Mouse (Mus musculus) heart, embryonic 15.5 days (tissue): ENCODE measurements at regions not wholly inside any gene's neighbourhood (a gene's known extent, or its start where the extent isn't known, plus 50 kb on each side); places are given as distances from the start of the nearest gene placed in this dataset.
A peak's percentile ranks its signal among the peaks of the same experiment; 100 is the strongest.

Experiments used
- ATAC-seq: fragments of 200-750 bp; cut with Nextera tagmentation; replicated peaks from 2 replicates; pipeline ENCODE4 v1.8.0; 2017; ENCODE audit warnings: low read depth, moderate TSS enrichment; ENCODE audit not compliant: insufficient number of reproducible peaks, insufficient read depth, low FRiP score
- H3K27ac ChIP-seq: fragments of 300-500 bp; sonication (generic); 2 replicates; pipeline ENCODE4 v1.5.1; 2015; ENCODE audit warnings: mild to moderate bottlenecking, inconsistent platforms
- H3K27me3 ChIP-seq: fragments of 300-500 bp; sonication (generic); 2 replicates; pipeline ENCODE4 v1.6.1; 2015; ENCODE audit warnings: inconsistent platforms
- H3K36me3 ChIP-seq: fragments of 300-500 bp; sonication (generic); 2 replicates; pipeline ENCODE4 v1.6.1; 2015; ENCODE audit warnings: mild to moderate bottlenecking, inconsistent platforms
- H3K4me1 ChIP-seq: fragments of 300-500 bp; sonication (generic); replicated peaks from 2 replicates; pipeline ENCODE4 v1.6.1; 2015; ENCODE audit warnings: inconsistent platforms
- H3K4me2 ChIP-seq: fragments of 300-500 bp; sonication (generic); 2 replicates; pipeline ENCODE4 v1.6.1; 2015; ENCODE audit warnings: inconsistent platforms, mild to moderate bottlenecking, moderate library complexity
- H3K4me3 ChIP-seq: fragments of 300-500 bp; sonication (generic); 2 replicates; pipeline ENCODE4 v1.5.1; 2015; ENCODE audit warnings: mild to moderate bottlenecking, inconsistent platforms
- H3K9ac ChIP-seq: fragments of 300-500 bp; sonication (generic); 2 replicates; pipeline ENCODE4 v1.6.1; 2015; ENCODE audit warnings: mild to moderate bottlenecking, inconsistent platforms
- H3K9me3 ChIP-seq: fragments of 300-500 bp; sonication (generic); replicated peaks from 2 replicates; pipeline ENCODE4 v1.6.1; 2016; ENCODE audit warnings: inconsistent platforms
- WGBS: fragments of 180-500 bp; shearing (Covaris S2); methylation state at CpG from one replicate; pipeline ENCODE4 v1.1.7; 2015; ENCODE audit warnings: mixed read lengths; 5-methylcytosine and 5-hydroxymethylcytosine counted together

- no peak overlapping the region for H3K27ac ChIP-seq
- no peaks in the 10 kb centered on the region; the same call in 1 of the 2 replicates for H3K4me1 ChIP-seq
- 87% methylated on average over 5 of the region's 5 CpGs for WGBS
- H3K36me3 ChIP-seq = no peaks in the 10 kb centered on the region
- no peak overlapping the region for H3K4me2 ChIP-seq
- H3K9ac ChIP-seq = no peak overlapping the region
- H3K4me3 ChIP-seq = no peak overlapping the region
- H3K9me3 ChIP-seq = no peaks in the 10 kb centered on the region
- H3K27me3 ChIP-seq = no peaks in the 10 kb centered on the region
- ATAC-seq = no peak
These were observed 83.9 kb upstream of the Cnksr3 start for GRCm38 (mm10) chr10:7295921-7296320.

GRCm38 (mm10) chr10:7293203-7293602, 81.2 kb upstream of the Cnksr3 start:
- ATAC-seq = no peak
- H3K36me3 ChIP-seq = no peaks in the 10 kb centered on the region
- no peak overlapping the region for H3K27ac ChIP-seq
- H3K9ac ChIP-seq = no peak overlapping the region
- H3K9me3 ChIP-seq = no peaks in the 10 kb centered on the region
- H3K27me3 ChIP-seq = no peaks in the 10 kb centered on the region
- no peak overlapping the region for H3K4me3 ChIP-seq
- H3K4me1 ChIP-seq = peaks cover 10% of the 10 kb centered on the region
- WGBS = 68% methylated on average over 5 of the region's 5 CpGs
- no peak overlapping the region for H3K4me2 ChIP-seq

DNA sequence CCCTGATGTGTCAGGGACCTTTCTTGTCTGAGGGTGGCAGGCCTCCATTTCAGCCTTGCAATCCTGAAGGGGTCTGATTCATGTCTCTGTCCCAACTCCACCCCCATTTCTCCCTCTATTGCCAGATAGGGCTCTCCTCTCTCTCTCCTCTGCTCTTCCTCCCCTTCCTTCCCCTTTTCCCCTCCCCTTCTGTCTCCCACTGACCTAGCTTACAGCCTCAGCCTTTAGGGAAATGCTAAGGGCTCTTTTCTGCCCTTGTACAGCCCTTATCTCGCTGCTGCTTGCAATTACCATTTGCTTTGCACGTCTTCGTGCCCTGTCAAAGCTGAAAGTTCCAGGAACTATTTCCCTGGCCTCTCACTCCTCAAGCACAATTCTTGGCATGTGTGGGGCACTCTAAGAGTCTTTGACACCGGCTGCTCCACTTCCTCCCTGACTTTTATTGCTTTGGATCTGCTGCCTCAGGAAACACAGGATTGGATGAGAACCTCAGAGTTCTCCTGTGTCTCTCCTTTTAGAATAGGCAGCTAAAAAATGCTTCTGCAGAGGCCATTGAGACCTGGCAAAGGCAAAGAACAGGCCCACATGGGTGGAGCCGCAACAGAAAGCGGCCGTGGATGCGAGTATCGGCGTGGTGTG, 77.9 kb upstream of the Cnksr3 start:
- Histone ChIP-seq H3K4me1 (peaks cover 10% of the 10 kb centered on the region), H3K27ac (peak overlapping the region; percentile 53), H3K4me3 (no peak overlapping the region), H3K36me3 (no peaks in the 10 kb centered on the region), H3K27me3 (no peaks in the 10 kb centered on the region), H3K9me3 (no peaks in the 10 kb centered on the region), H3K9ac (no peak overlapping the region), H3K4me2 (no peak overlapping the region)
- 50% methylated on average over 10 of the region's 10 CpGs for WGBS
- peak; percentile 18; the same call in 1 of the 2 replicates for ATAC-seq

DNA sequence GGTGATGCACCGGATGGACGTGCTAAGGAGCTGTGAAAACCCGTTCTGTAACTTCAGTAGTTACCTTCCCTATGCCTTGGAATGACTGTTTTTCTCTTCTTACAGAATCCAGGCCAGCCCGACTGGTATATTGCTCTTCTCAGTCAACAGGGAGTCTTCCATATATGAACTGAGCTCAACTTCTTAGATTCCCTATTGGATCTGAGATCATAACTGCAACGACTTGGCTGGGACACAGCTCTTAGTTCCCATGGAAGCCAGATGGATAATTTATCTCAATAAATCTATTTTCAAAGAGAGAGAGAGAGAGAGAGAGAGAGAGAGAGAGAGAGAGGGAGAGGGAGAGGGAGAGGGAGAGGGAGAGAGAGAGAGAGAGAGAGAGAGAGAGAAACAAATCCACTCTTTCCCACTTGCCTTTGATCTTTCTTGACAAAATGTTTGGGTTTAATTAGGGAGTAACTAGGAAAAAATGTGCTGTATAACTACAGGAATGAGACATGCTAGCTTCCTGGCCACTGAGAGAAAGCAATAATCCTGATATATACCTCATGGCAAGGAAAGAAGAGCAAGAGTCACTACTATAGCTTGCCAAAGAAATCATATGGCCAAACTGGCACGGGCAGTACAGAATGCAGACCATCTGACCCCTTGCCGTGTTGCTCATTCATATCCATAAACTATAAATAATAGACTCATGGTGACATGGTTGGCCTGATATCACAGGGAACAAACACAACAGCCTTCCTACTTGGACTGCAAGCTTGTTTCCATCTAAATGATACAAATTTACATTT, 73.3 kb upstream of the Cnksr3 start:
- no peak for ATAC-seq
- Histone ChIP-seq H3K27me3 (no peaks in the 10 kb centered on the region), H3K9me3 (no peaks in the 10 kb centered on the region), H3K27ac (no peak overlapping the region), H3K4me2 (no peak overlapping the region), H3K4me1 (peaks cover 11% of the 10 kb centered on the region), H3K4me3 (no peak overlapping the region), H3K36me3 (no peaks in the 10 kb centered on the region), H3K9ac (no peak overlapping the region)
- 80% methylated on average over 7 of the region's 7 CpGs for WGBS

GRCm38 (mm10) chr10:7280429-7280828, 68.4 kb upstream of the Cnksr3 start:
- Histone ChIP-seq H3K4me1 (0 out of 2 replicates have a peak, but pooled peaks cover 2% of the 10 kb centered on the region), H3K27me3 (no peaks in the 10 kb centered on the region), H3K27ac (no peak overlapping the region), H3K9ac (no peak overlapping the region), H3K36me3 (no peaks in the 10 kb centered on the region), H3K4me2 (no peak overlapping the region), H3K9me3 (no peaks in the 10 kb centered on the region), H3K4me3 (no peak overlapping the region)
- no peak; the same call in 1 of the 2 replicates for ATAC-seq
- WGBS = 60% methylated on average over 2 of the region's 2 CpGs

DNA sequence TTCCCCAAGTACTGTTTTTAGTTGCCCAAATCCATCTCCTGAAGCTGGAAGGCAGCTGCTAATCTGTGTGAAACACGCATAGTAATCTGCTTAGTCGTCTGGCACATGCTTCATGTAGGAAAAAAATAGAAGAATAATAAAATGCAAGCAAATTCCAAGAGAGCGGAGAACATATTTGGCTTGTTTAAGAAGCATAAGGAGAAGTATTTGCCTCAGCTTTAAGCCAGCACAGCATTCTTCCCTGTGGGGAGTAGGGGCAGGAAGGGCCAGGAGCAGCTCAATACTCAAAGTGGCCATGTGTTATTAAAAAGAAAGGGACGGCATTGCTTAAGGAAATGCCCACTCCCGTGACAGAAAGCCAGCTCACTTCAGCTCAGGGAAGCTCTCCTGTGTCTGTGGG, 66.8 kb upstream of the Cnksr3 start:
- H3K27ac ChIP-seq = peak overlapping the region; percentile 48
- H3K36me3 ChIP-seq = no peaks in the 10 kb centered on the region
- no peaks in the 10 kb centered on the region for H3K27me3 ChIP-seq
- H3K9ac ChIP-seq = no peak overlapping the region
- ATAC-seq = no peak
- no peak overlapping the region for H3K4me2 ChIP-seq
- no peak overlapping the region for H3K4me3 ChIP-seq
- H3K4me1 ChIP-seq = peaks cover 9% of the 10 kb centered on the region; the same call in 1 of the 2 replicates
- no peaks in the 10 kb centered on the region for H3K9me3 ChIP-seq
- 40% methylated on average over 5 of the region's 5 CpGs for WGBS

GRCm38 (mm10) chr10:7275357-7275756, 63.3 kb upstream of the Cnksr3 start:
- 65% methylated on average over 6 of the region's 6 CpGs for WGBS
- no peak overlapping the region for H3K27ac ChIP-seq
- peaks cover 7% of the 10 kb centered on the region; the same call in 1 of the 2 replicates for H3K4me1 ChIP-seq
- no peaks in the 10 kb centered on the region for H3K27me3 ChIP-seq
- H3K4me2 ChIP-seq = no peak overlapping the region
- H3K4me3 ChIP-seq = no peak overlapping the region
- ATAC-seq = no peak
- H3K9ac ChIP-seq = no peak overlapping the region
- H3K36me3 ChIP-seq = no peaks in the 10 kb centered on the region
- no peaks in the 10 kb centered on the region for H3K9me3 ChIP-seq

DNA sequence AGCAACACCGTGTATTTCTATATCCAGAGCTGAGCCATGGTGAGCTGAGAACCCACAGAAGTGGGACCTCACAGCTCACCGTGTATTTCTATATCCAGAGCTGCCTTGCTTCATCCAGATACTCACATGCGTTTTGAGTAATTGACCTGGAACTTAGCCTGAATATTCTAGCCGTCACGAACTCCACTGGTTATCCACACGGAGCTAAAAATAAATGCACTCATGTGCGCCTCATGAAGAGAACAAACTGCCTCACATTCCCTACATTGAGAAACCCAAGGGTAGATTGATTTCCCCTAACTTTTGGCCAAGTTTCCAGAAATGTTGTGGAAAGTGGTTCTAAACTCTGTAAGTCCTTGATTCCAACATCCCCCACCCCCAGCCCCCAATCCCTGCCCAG, 62.4 kb upstream of the Cnksr3 start:
- 30% methylated on average over 7 of the region's 7 CpGs for WGBS
- Histone ChIP-seq H3K4me1 (peaks cover 7% of the 10 kb centered on the region; the same call in 1 of the 2 replicates), H3K36me3 (no peaks in the 10 kb centered on the region), H3K9ac (no peak overlapping the region), H3K4me3 (no peak overlapping the region), H3K9me3 (no peaks in the 10 kb centered on the region), H3K27ac (peak overlapping the region; percentile 86), H3K27me3 (no peaks in the 10 kb centered on the region), H3K4me2 (no peak overlapping the region)
- peak; percentile 72; the same call in 1 of the 2 replicates for ATAC-seq

GRCm38 (mm10) chr10:7271156-7271555, 59.1 kb upstream of the Cnksr3 start:
- no peak overlapping the region for H3K27ac ChIP-seq
- peaks cover 7% of the 10 kb centered on the region; the same call in 1 of the 2 replicates for H3K4me1 ChIP-seq
- WGBS = 50% methylated on average over 5 of the region's 5 CpGs
- H3K4me2 ChIP-seq = no peak overlapping the region
- no peaks in the 10 kb centered on the region for H3K9me3 ChIP-seq
- H3K9ac ChIP-seq = no peak overlapping the region
- no peak for ATAC-seq
- H3K4me3 ChIP-seq = no peak overlapping the region
- no peaks in the 10 kb centered on the region for H3K27me3 ChIP-seq
- H3K36me3 ChIP-seq = no peaks in the 10 kb centered on the region

DNA sequence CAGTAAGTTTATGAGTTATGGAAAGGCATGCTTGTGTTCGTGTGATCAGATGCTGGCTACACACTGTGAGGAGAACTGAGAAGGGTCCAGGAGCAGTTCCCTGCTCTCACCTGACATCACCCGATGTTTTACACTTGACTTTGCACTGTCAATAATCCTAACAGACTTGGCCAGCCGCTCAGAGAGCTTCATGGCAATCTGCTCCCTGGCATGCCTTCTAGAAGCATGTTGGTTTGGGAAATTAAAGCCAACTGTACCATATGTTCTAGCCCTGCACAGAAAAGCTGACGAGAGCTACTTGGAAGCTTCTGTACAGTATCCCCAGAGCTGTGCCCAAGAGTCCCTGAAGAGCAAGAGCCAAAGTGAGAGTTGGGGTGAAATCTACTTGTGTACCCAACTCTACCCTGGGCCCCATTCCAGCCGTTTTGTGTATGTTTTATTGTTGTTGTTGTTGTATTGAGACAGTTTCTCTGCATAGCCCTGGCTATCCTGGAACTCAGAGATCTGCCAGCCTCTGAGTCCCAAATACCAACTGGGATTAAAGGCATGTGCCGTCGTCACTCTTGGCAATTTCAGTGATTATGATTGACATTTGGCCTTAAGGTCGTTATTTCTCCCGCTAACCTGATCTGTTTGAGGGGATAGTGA, 56.5 kb upstream of the Cnksr3 start:
- no peak for ATAC-seq
- Histone ChIP-seq H3K9me3 (no peaks in the 10 kb centered on the region), H3K27me3 (no peaks in the 10 kb centered on the region), H3K9ac (no peak overlapping the region), H3K36me3 (no peaks in the 10 kb centered on the region), H3K4me3 (no peak overlapping the region), H3K4me2 (no peak overlapping the region), H3K27ac (no peak overlapping the region), H3K4me1 (no peaks in the 10 kb centered on the region)
- WGBS = 72% methylated on average over 9 of the region's 9 CpGs

DNA sequence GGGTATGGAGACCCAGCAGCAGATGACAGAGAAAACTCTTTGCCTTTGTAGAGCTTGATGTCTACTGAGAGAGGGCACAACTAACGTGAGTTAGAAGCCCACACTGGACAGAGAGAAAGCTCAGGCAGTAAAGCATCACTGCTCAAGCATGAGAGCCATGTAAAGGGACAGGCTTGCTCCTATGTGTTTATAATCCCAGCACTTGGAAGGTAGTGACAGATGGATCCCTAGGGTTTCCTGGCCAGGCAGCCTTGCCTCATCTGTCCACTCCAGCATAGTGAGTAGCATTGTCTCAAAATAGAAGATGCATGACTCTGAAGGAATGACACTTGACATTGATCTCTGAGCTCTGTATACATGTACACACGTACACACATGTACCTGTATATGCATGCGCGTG, 55.9 kb upstream of the Cnksr3 start:
- no peaks in the 10 kb centered on the region for H3K27me3 ChIP-seq
- no peaks in the 10 kb centered on the region for H3K9me3 ChIP-seq
- ATAC-seq = no peak
- no peaks in the 10 kb centered on the region for H3K36me3 ChIP-seq
- H3K4me3 ChIP-seq = no peak overlapping the region
- WGBS = 79% methylated on average over 4 of the region's 4 CpGs
- no peak overlapping the region for H3K4me2 ChIP-seq
- H3K9ac ChIP-seq = no peak overlapping the region
- no peaks in the 10 kb centered on the region for H3K4me1 ChIP-seq
- H3K27ac ChIP-seq = no peak overlapping the region
